Mouse (Mus musculus): ENCODE measurements around the gene Wnt9b.

GRCm38 (mm10) chr11:103691036-103691435, 58.6 kb downstream of the Wnt9b start:
- no peak for TF ChIP-seq CTCF (IDR thresholded peaks at IDR 0.05; ENCODE audit: low read depth, low read length)
- no peak for TF ChIP-seq GATA2 (IDR thresholded peaks at IDR 0.05; ENCODE audit: borderline replicate concordance, low read depth, low read length)
- TF ChIP-seq GATA1 (IDR thresholded peaks at IDR 0.05; ENCODE audit: borderline replicate concordance, low read length) = no peak
